Mouse (Mus musculus): ENCODE results near the gene Sult2b1. TPM values are rescaled to one million over a fixed set of nuclear protein-coding genes. Genes with fewer than 3 reads are reported as not detected.

Gene Sult2b1
- polyA plus RNA-seq, 1 experiment from 2014 or later: 7.9 TPM

- Histone ChIP-seq H3K4me1 (replicated peaks; ENCODE audit: control insufficient read depth, insufficient read depth, low read length) (no peaks in the 10 kb centered on the region), H3K9ac (ENCODE audit: low read length) (no peak overlapping the region), H3K4me2 (ENCODE audit: low read depth, low read length) (no peak overlapping the region), H3K27me3 (ENCODE audit: control insufficient read depth, insufficient read depth, low read depth, low read length) (no peaks in the 10 kb centered on the region), H3K9me3 (ENCODE audit: control insufficient read depth, low read length) (no peaks in the 10 kb centered on the region), H3K4me3 (ENCODE audit: low read length) (no peak overlapping the region), H3K27ac (ENCODE audit: low read length) (no peak overlapping the region), H3K36me3 (ENCODE audit: control insufficient read depth, insufficient read depth, low read length) (no peaks in the 10 kb centered on the region)
- ATAC-seq (ENCODE audit: low read depth): no peak
- 70% methylated on average over 2 of the region's 2 CpGs for WGBS
Measured at GRCm38 (mm10) chr7:45692364-45692763, 92.1 kb downstream of the Sult2b1 start.

- Histone ChIP-seq H3K4me1 (replicated peaks; ENCODE audit: control insufficient read depth, insufficient read depth, low read length) (0 out of 2 replicates have a peak, but pooled peaks cover 11% of the 10 kb centered on the region), H3K4me2 (ENCODE audit: low read depth, low read length) (no peak overlapping the region), H3K27ac (ENCODE audit: low read length) (no peak overlapping the region), H3K4me3 (ENCODE audit: low read length) (no peak overlapping the region), H3K9ac (ENCODE audit: low read length) (no peak overlapping the region), H3K9me3 (ENCODE audit: control insufficient read depth, low read length) (no peaks in the 10 kb centered on the region), H3K27me3 (ENCODE audit: control insufficient read depth, insufficient read depth, low read depth, low read length) (no peaks in the 10 kb centered on the region; the same call in 1 of the 2 replicates), H3K36me3 (ENCODE audit: control insufficient read depth, insufficient read depth, low read length) (no peaks in the 10 kb centered on the region)
- no peak for ATAC-seq (ENCODE audit: low read depth)
- WGBS: 54% methylated on average over 11 of the region's 11 CpGs
Measured at GRCm38 (mm10) chr7:45689800-45690199, 94.7 kb downstream of the Sult2b1 start.

GRCm38 (mm10) chr7:45689099-45689498 is 95.4 kb downstream of the Sult2b1 start:
- no peaks in the 10 kb centered on the region; the same call in 1 of the 2 replicates for H3K27me3 ChIP-seq (ENCODE audit: control insufficient read depth, insufficient read depth, low read depth, low read length)
- H3K4me2 ChIP-seq (ENCODE audit: low read depth, low read length): no peak overlapping the region
- no peak for ATAC-seq (ENCODE audit: low read depth)
- WGBS: 54% methylated on average over 6 of the region's 6 CpGs
- H3K4me1 ChIP-seq (replicated peaks; ENCODE audit: control insufficient read depth, insufficient read depth, low read length): 0 out of 2 replicates have a peak, but pooled peaks cover 11% of the 10 kb centered on the region
- no peak overlapping the region for H3K27ac ChIP-seq (ENCODE audit: low read length)
- H3K9me3 ChIP-seq (ENCODE audit: control insufficient read depth, low read length): no peaks in the 10 kb centered on the region
- H3K4me3 ChIP-seq (ENCODE audit: low read length): no peak overlapping the region
- H3K9ac ChIP-seq (ENCODE audit: low read length): no peak overlapping the region
- no peaks in the 10 kb centered on the region for H3K36me3 ChIP-seq (ENCODE audit: control insufficient read depth, insufficient read depth, low read length)

DNA sequence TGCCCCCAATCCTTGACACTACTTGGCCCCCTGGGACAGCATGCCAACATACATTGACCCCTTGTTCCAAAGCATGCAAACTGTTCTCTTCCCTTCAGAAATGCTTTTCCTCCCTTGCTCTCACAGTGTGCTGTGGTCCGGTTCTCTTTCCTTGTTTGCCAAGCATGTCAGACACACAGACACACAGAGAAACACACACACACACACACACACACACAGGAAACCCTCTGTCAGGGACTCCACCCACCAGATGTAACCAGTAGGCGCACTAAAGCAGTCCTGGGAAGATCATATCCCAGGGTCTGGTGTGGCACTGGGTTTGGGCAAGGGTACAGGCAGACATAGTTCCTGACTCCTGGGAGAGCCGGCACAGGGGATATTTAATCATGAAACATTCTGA is 97.6 kb downstream of the Sult2b1 start:
- H3K4me1 ChIP-seq (replicated peaks; ENCODE audit: control insufficient read depth, insufficient read depth, low read length): peaks cover 19% of the 10 kb centered on the region
- H3K9me3 ChIP-seq (ENCODE audit: control insufficient read depth, low read length): no peaks in the 10 kb centered on the region
- ATAC-seq (ENCODE audit: low read depth): no peak
- no peak overlapping the region for H3K27ac ChIP-seq (ENCODE audit: low read length)
- no peak overlapping the region for H3K4me2 ChIP-seq (ENCODE audit: low read depth, low read length)
- no peaks in the 10 kb centered on the region; the same call in 1 of the 2 replicates for H3K27me3 ChIP-seq (ENCODE audit: control insufficient read depth, insufficient read depth, low read depth, low read length)
- H3K36me3 ChIP-seq (ENCODE audit: control insufficient read depth, insufficient read depth, low read length): no peaks in the 10 kb centered on the region
- no peak overlapping the region for H3K9ac ChIP-seq (ENCODE audit: low read length)
- no peak overlapping the region for H3K4me3 ChIP-seq (ENCODE audit: low read length)
- WGBS: 64% methylated on average over 3 of the region's 3 CpGs

DNA sequence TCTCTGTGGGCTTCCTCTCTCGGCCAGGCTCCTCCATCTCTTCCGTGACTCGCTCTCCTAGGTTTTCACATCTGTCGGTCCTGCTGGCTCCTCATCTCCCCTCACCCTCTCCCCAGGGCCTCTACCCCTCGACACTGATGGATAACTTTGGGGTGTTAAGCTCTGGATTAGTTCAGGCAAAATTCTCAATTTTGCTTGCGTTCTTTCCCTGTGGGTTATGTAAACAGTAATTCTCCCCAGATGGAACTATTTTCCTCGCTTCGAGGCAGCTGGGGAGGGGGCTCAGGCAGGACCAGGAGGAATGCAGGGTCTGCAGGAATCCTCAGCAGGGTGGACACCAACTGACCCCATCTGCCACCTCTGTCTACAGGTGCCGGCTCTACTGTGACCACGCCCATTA is 98.7 kb downstream of the Sult2b1 start:
- Histone ChIP-seq H3K4me3 (ENCODE audit: low read length) (no peak overlapping the region), H3K36me3 (ENCODE audit: control insufficient read depth, insufficient read depth, low read length) (no peaks in the 10 kb centered on the region), H3K27ac (ENCODE audit: low read length) (no peak overlapping the region), H3K4me2 (ENCODE audit: low read depth, low read length) (no peak overlapping the region), H3K27me3 (ENCODE audit: control insufficient read depth, insufficient read depth, low read depth, low read length) (no peaks in the 10 kb centered on the region; the same call in 1 of the 2 replicates), H3K9ac (ENCODE audit: low read length) (peak overlapping the region; percentile 35; the same call in 1 of the 2 replicates), H3K9me3 (ENCODE audit: control insufficient read depth, low read length) (no peaks in the 10 kb centered on the region), H3K4me1 (replicated peaks; ENCODE audit: control insufficient read depth, insufficient read depth, low read length) (peaks cover 23% of the 10 kb centered on the region)
- ATAC-seq (ENCODE audit: low read depth): no peak
- WGBS: 26% methylated on average over 10 of the region's 10 CpGs

DNA sequence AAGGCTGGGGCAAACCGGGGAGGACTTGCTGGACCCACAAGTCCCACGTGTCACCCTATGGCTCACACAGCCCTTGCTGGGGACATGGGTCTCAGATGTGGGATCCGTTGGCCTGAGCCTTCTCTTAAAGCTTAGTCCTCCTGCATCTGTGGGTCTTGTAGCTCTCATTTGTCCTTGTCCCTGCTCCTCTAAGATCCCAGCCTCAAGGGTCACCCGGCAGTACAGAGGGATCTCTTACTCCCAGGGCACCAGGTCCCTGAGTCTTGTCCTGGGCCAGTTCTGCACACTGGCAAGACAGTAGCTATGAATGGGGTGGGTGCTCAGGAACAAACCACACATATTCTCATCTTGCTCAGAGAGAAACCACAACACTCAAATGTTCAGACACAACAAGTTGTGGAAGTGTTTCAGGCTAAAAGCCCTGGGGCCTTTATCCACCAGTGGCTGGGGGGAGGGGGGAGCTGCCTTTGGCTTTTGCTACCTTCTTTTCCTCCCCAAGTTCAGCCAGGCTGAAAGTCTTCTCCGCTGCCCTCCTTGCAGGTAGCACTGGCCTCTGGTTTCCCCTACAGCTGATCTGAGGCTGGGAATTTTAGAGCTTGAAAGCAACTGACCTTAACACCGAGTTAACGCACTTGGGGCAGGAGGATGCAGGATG is 100.9 kb downstream of the Sult2b1 start, which contains the start of gene Ntn5:
Gene Ntn5, plus strand, starts transcription at position 627 of the 655 bp plus-strand sequence.
- H3K27ac ChIP-seq (ENCODE audit: low read length): no peak within 1 kb of the TSS
- H3K9ac ChIP-seq (ENCODE audit: low read length): peak within 1 kb of the TSS; percentile 24
- WGBS: 76% methylated on average over 7 of the region's 7 CpGs
- H3K4me3 ChIP-seq (ENCODE audit: low read length): no peak within 1 kb of the TSS
- no peaks in the 10 kb centered on the region for H3K36me3 ChIP-seq (ENCODE audit: control insufficient read depth, insufficient read depth, low read length)
- ATAC-seq (ENCODE audit: low read depth): no peak
- H3K9me3 ChIP-seq (ENCODE audit: control insufficient read depth, low read length): no peaks in the 10 kb centered on the region
- no peak within 1 kb of the TSS for H3K4me2 ChIP-seq (ENCODE audit: low read depth, low read length)
- H3K4me1 ChIP-seq (replicated peaks; ENCODE audit: control insufficient read depth, insufficient read depth, low read length): peaks cover 24% of the 10 kb centered on the region
- H3K27me3 ChIP-seq (ENCODE audit: control insufficient read depth, insufficient read depth, low read depth, low read length): no peaks in the 10 kb centered on the region; the same call in 1 of the 2 replicates

DNA sequence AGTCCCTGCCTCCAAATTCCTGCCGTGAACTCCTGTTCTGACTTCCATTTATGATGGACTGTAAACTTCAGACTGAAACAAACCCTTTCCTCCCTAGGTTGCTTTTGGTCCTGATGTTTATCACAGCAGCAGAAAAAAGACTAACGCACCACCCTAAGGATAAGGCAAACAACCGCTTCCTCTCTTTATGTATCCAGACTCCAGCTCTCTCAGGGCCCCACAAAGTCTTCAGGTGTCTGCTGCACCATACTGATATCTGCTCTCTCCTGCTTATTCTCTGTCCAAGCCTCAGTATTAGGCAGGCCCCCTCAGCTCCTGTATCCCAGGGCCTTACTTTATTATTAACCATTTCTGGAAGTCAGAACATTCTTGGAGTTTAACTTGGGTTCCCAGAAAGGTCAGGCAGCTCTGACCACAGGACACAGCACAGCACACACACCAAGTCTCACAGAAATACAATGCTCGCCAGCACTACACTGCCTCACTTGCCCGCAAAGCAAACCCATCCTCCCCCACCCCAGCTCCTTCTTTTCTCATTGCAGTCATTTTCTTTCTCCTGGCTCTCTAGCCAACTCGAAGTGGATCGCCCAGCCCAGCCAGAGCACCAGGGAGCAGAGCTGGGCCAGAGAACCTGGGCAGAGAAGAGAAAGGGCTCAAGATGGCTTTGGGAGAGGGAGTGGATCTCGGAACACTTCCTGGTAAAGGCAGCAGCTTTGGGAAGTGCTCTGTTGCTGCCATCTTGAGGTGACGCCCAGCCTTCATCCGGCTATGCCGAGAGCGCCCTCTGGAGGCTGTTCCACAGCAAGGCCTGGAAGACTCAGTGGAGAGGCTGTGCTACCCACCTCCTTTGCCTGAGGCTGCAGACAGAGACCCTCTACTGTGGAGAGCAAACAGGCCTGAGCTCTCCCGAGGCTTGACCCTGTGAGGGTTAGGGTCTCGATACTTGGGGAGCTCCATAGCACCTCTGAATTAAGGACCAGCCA is 102.0 kb downstream of the Sult2b1 start:
- peaks cover 24% of the 10 kb centered on the region for H3K4me1 ChIP-seq (replicated peaks; ENCODE audit: control insufficient read depth, insufficient read depth, low read length)

DNA sequence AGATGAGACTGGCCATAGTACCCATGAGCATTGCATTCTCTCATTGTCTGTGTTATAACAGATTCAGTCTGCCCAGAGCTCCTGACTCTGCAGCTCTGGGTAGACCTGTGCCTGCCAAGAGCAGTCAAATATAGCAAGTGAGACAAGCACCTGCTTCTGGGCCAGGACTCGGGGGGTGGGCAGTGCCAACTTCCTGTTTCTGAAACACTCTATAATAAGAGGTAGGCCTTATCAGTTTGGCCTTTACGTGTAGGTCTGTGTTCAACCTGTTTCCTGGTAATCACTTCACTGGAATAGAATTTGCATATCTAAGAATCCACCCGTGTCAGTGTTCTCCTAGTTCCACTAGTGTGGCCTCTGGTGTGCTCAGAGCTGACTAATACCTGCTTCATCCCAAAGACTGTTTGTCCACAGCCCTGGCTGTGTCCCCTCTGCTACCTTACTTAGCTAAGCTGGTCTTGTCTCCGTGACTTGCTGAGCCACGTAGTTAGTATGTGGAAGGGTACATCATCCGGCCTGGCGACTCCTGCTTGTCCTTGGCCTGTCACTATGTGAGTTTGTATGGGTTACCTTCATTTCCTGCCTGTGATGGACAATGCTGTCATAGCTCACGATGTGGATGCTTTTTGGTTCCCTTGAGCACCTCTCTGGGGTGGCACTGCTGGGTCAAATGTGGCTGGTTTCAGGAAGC is 103.3 kb downstream of the Sult2b1 start:
- peaks cover 21% of the 10 kb centered on the region for H3K4me1 ChIP-seq (replicated peaks; ENCODE audit: control insufficient read depth, insufficient read depth, low read length)
- H3K27me3 ChIP-seq (ENCODE audit: control insufficient read depth, insufficient read depth, low read depth, low read length): no peaks in the 10 kb centered on the region; the same call in 1 of the 2 replicates
- no peak overlapping the region for H3K9ac ChIP-seq (ENCODE audit: low read length)
- no peak for ATAC-seq (ENCODE audit: low read depth)
- H3K9me3 ChIP-seq (ENCODE audit: control insufficient read depth, low read length): no peaks in the 10 kb centered on the region
- H3K27ac ChIP-seq (ENCODE audit: low read length): peak overlapping the region; percentile 69; the same call in 1 of the 2 replicates
- WGBS: 59% methylated on average over 8 of the region's 8 CpGs
- H3K4me2 ChIP-seq (ENCODE audit: low read depth, low read length): no peak overlapping the region
- H3K36me3 ChIP-seq (ENCODE audit: control insufficient read depth, insufficient read depth, low read length): no peaks in the 10 kb centered on the region
- H3K4me3 ChIP-seq (ENCODE audit: low read length): no peak overlapping the region

More for the DNA sequence above, 102.0 kb downstream of the Sult2b1 start:
- 26% methylated on average over 14 of the region's 14 CpGs for WGBS
- Histone ChIP-seq H3K4me2 (ENCODE audit: low read depth, low read length) (peak overlapping the region; percentile 46), H3K27me3 (ENCODE audit: control insufficient read depth, insufficient read depth, low read depth, low read length) (no peaks in the 10 kb centered on the region; the same call in 1 of the 2 replicates), H3K4me3 (ENCODE audit: low read length) (no peak overlapping the region), H3K9ac (ENCODE audit: low read length) (peak overlapping the region; percentile 64), H3K27ac (ENCODE audit: low read length) (peak overlapping the region; percentile 71), H3K9me3 (ENCODE audit: control insufficient read depth, low read length) (no peaks in the 10 kb centered on the region), H3K36me3 (ENCODE audit: control insufficient read depth, insufficient read depth, low read length) (no peaks in the 10 kb centered on the region)
- ATAC-seq (ENCODE audit: low read depth): peak; percentile 81

Measured in lung, embryonic 16.5 days (tissue).